Mouse (Mus musculus) olfactory bulb, adult 2 months (tissue): Measurements from ENCODE around the gene Atg2a. TPM values are rescaled to one million over a fixed set of nuclear protein-coding genes. Genes with fewer than 3 reads are reported as not detected.

Experiments used
- H3K27ac ChIP-seq: fragments of 200-500 bp; 2 replicates; pipeline ENCODE4 v1.5.1; 2012; ENCODE audit warnings: low read depth, low read length; ENCODE audit not compliant: insufficient read depth
- H3K4me1 ChIP-seq: fragments of 200-500 bp; 2 replicates; pipeline ENCODE4 v1.6.1; 2012; ENCODE audit warnings: low read length; ENCODE audit not compliant: control insufficient read depth, insufficient read depth
- H3K4me3 ChIP-seq: fragments of 200-500 bp; 2 replicates; pipeline ENCODE4 v1.5.1; 2012; ENCODE audit warnings: mild to moderate bottlenecking, low read depth, low read length, moderate library complexity; ENCODE audit not compliant: insufficient read depth
- CTCF ChIP-seq: fragments of 200-500 bp; IDR thresholded peaks from 2 replicates; pipeline ENCODE4 v1.5.1; 2012; ENCODE audit warnings: low read depth, mild to moderate bottlenecking, low read length, moderate library complexity; ENCODE audit not compliant: insufficient read depth
- POLR2A ChIP-seq: fragments of 200-500 bp; IDR thresholded peaks from 2 replicates; pipeline ENCODE4 v1.6.1; 2012; ENCODE audit warnings: mild to moderate bottlenecking, low read depth, low read length, moderate library complexity; ENCODE audit not compliant: insufficient read depth
- WGBS: fragments of 180-500 bp; shearing (Covaris S2); methylation state at CpG from one replicate; pipeline ENCODE4 v1.1.7; 2018; 5-methylcytosine and 5-hydroxymethylcytosine counted together
- polyA plus RNA-seq: library from polyadenylated mRNA; stranded (reverse); fragments of >200 nt; gene quantifications from 2 replicates; pipeline ENCODE4 v1.2.4, GENCODE M21; 2012; ENCODE audit warnings: low replicate concordance; ENCODE audit not compliant: missing spikeins, insufficient read depth, insufficient read length

The Atg2a gene
- polyA plus RNA-seq, 1 experiment, result not detected

GRCm38 (mm10) chr19:6231036-6231435 is 10.4 kb upstream of the Atg2a start:
- no peak for TF ChIP-seq POLR2A
- 83% methylated on average over 2 of the region's 2 CpGs for WGBS
- H3K4me3 ChIP-seq, result no peak overlapping the region
- peaks cover 21% of the 10 kb centered on the region for H3K4me1 ChIP-seq
- H3K27ac ChIP-seq, result no peak overlapping the region

- WGBS, result 85% methylated on average over 16 of the region's 16 CpGs
- no peak overlapping the region for H3K4me3 ChIP-seq
- no peak overlapping the region for H3K27ac ChIP-seq
- TF ChIP-seq CTCF, result no peak
- no peak for TF ChIP-seq POLR2A
- H3K4me1 ChIP-seq, result peaks cover 25% of the 10 kb centered on the region
These were observed 7.8 kb upstream of the Atg2a start for GRCm38 (mm10) chr19:6233647-6234046.

- Histone ChIP-seq H3K27ac (no peak overlapping the region), H3K4me3 (peak overlapping the region; percentile 77), H3K4me1 (peaks cover 25% of the 10 kb centered on the region)
- TF ChIP-seq POLR2A, result no peak
- no peak for TF ChIP-seq CTCF
- 68% methylated on average over 11 of the region's 11 CpGs for whole genome bisulfite sequencing
These were observed 7.0 kb upstream of the Atg2a start for GRCm38 (mm10) chr19:6234337-6235083.

- no peak for TF ChIP-seq CTCF
- TF ChIP-seq POLR2A, result peak; percentile 65; the same call in 1 of the 2 replicates
- WGBS, result 1% methylated on average over 48 of the region's 48 CpGs
- peak within 1 kb of the TSS; percentile 99 for H3K27ac ChIP-seq
These were observed 6.1 kb upstream of the Atg2a start, which contains the start of gene Ppp2r5b for GRCm38 (mm10) chr19:6235084-6236052. Gene Ppp2r5b, minus strand, starts transcription at chr19:6235872.

GRCm38 (mm10) chr19:6236053-6236441 is 5.4 kb upstream of the Atg2a start:
- TF ChIP-seq CTCF (no peak), POLR2A (no peak)

More at GRCm38 (mm10) chr19:6235084-6236052, 6.1 kb upstream of the Atg2a start, which contains the start of gene Ppp2r5b:
- Histone ChIP-seq H3K4me3 (peak within 1 kb of the TSS; percentile 77), H3K4me1 (peaks cover 25% of the 10 kb centered on the region)

GRCm38 (mm10) chr19:6236842-6237241 is 4.6 kb upstream of the Atg2a start:
- Histone ChIP-seq H3K4me3 (no peak overlapping the region), H3K4me1 (peaks cover 25% of the 10 kb centered on the region), H3K27ac (no peak overlapping the region)
- 67% methylated on average over 7 of the region's 7 CpGs for WGBS
- TF ChIP-seq POLR2A (no peak), CTCF (no peak)

More at GRCm38 (mm10) chr19:6236053-6236441, 5.4 kb upstream of the Atg2a start:
- peak overlapping the region; percentile 77 for H3K4me3 ChIP-seq
- 0% methylated on average over 9 of the region's 9 CpGs for WGBS
- peaks cover 25% of the 10 kb centered on the region for H3K4me1 ChIP-seq
- peak overlapping the region; percentile 99 for H3K27ac ChIP-seq

- Histone ChIP-seq H3K27ac (no peak overlapping the region), H3K4me1 (peaks cover 27% of the 10 kb centered on the region), H3K4me3 (no peak overlapping the region)
- TF ChIP-seq CTCF, result no peak
- TF ChIP-seq POLR2A, result no peak
These were observed 2.7 kb upstream of the Atg2a start for GRCm38 (mm10) chr19:6238740-6239139.

- Histone ChIP-seq H3K4me3 (no peak overlapping the region), H3K27ac (no peak overlapping the region), H3K4me1 (peaks cover 14% of the 10 kb centered on the region)
- WGBS, result 68% methylated on average over 1 of the region's 1 CpGs
- TF ChIP-seq CTCF (no peak), POLR2A (no peak)
These were observed 1.3 kb upstream of the Atg2a start for GRCm38 (mm10) chr19:6240136-6240535.

GRCm38 (mm10) chr19:6240725-6241124 is 743 bp upstream of the Atg2a start:
- WGBS, result 37% methylated on average over 5 of the region's 5 CpGs
- H3K4me3 ChIP-seq, result no peak overlapping the region
- H3K4me1 ChIP-seq, result peaks cover 14% of the 10 kb centered on the region
- H3K27ac ChIP-seq, result no peak overlapping the region
- TF ChIP-seq POLR2A, result no peak
- TF ChIP-seq CTCF, result no peak
